Mouse (Mus musculus) kidney, postnatal 10 days (tissue): ENCODE results near the gene Orc5.
"Not testable (repeated sequence)": the region's sequence is repeated elsewhere in the genome, so short reads cannot be mapped to it uniquely, and the experiment has no call there.

Source experiments
- DNase-seq: peaks from one replicate; pipeline ENCODE4 v3.0.0; 2021; ENCODE audit warnings: mixed read lengths

Gene Orc5

GRCm38 (mm10) chr5:22532571-22532970, 17.7 kb downstream of the Orc5 start:
- no peak for DNase-seq

GRCm38 (mm10) chr5:22522612-22523011, 27.6 kb downstream of the Orc5 start:
- DNase-seq = no peak

- no peak for DNase-seq
Observed at GRCm38 (mm10) chr5:22519708-22520107, 30.5 kb downstream of the Orc5 start.

GRCm38 (mm10) chr5:22515745-22516144, 34.5 kb downstream of the Orc5 start:
- not testable (repeated sequence) for DNase-seq

- not testable (repeated sequence) for DNase-seq
Observed at GRCm38 (mm10) chr5:22514231-22514630, 36.0 kb downstream of the Orc5 start.

- not testable (repeated sequence) for DNase-seq
Observed at GRCm38 (mm10) chr5:22512579-22512978, 37.6 kb downstream of the Orc5 start.

- no peak for DNase-seq
Observed at GRCm38 (mm10) chr5:22511824-22512223, 38.4 kb downstream of the Orc5 start.

- no peak for DNase-seq
Observed at GRCm38 (mm10) chr5:22508560-22508959, 41.7 kb downstream of the Orc5 start.

GRCm38 (mm10) chr5:22499437-22499836, 50.8 kb downstream of the Orc5 start:
- no peak for DNase-seq

- DNase-seq = no peak
Observed at GRCm38 (mm10) chr5:22491088-22491487, 59.1 kb downstream of the Orc5 start.

GRCm38 (mm10) chr5:22489091-22489490, 61.1 kb downstream of the Orc5 start:
- DNase-seq = peak; percentile 16

- no peak for DNase-seq
Observed at GRCm38 (mm10) chr5:22486601-22487206, 63.5 kb downstream of the Orc5 start.

GRCm38 (mm10) chr5:22485764-22486163, 64.5 kb downstream of the Orc5 start:
- no peak for DNase-seq

GRCm38 (mm10) chr5:22482567-22482966, 67.7 kb downstream of the Orc5 start:
- DNase-seq = no peak

- DNase-seq = not testable (repeated sequence)
Observed at GRCm38 (mm10) chr5:22472445-22472844, 77.8 kb downstream of the Orc5 start.

GRCm38 (mm10) chr5:22471243-22471642, 79.0 kb downstream of the Orc5 start:
- DNase-seq = no peak

- no peak for DNase-seq
Observed at GRCm38 (mm10) chr5:22452871-22453661, 97.2 kb downstream of the Orc5 start.

GRCm38 (mm10) chr5:22452452-22452851, 97.8 kb downstream of the Orc5 start:
- no peak for DNase-seq

- no peak for DNase-seq
Observed at GRCm38 (mm10) chr5:22451764-22452163, 98.5 kb downstream of the Orc5 start.

- no peak for DNase-seq
Observed at GRCm38 (mm10) chr5:22449492-22449891, 100.7 kb downstream of the Orc5 start.
